Comparison of ENCODE assay signal across 18 mouse cellular contexts in the genomic region with DNA sequence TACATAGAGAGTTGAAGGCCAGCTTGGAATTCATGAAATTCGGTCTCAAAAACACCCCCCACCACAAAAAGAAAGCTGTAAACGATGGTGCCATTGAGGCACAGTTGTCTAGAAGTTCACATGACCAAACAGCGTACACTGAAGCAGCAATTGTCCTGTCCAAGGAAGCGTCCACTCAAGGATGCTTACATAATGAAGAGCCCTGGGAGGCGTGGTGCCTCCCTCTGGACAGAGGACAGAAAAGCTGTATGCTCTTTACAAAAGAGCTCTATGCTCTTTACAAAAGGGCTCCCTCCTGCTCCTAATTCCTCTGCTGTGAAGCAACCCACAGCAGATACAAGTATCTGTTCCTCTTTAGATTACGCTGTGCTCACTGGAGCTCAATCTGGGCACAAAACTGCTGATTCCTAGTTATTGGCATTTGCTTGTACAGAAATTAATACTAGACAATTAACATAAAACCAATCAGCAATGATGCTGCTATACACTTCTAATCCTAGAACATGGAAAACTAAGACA.
DNase-seq lines count a peak whose midpoint lies in the region; ATAC-seq and TF ChIP-seq lines count a peak whose summit lies in the region.
"Had no signal": no experiment of that assay in that cellular context is flagged by ENCODE, and none has a peak within 500 bp of the region (broad histone marks: within the 10 kb centered on the region; RNA-seq: fewer than 3 reads in every experiment).

No protein-coding gene starts in this region.

- H3K36me3 ChIP-seq in hindbrain, embryonic 10.5 days, result peaks cover 26% of the 10 kb centered on the region
- peaks cover 5% of the 10 kb centered on the region for H3K36me3 ChIP-seq in hindbrain, embryonic 16.5 days (ENCODE audit: control insufficient read depth, insufficient read depth, low read length)
- H3K36me3 ChIP-seq in kidney, adult 2 months (ENCODE audit: control insufficient read depth, insufficient read depth, low read length), result 0 out of 2 replicates have a peak, but pooled peaks cover 2% of the 10 kb centered on the region

- H3K4me1 ChIP-seq in hindbrain, embryonic 10.5 days (replicated peaks), result peaks cover 10% of the 10 kb centered on the region
- H3K4me1 ChIP-seq in hindbrain, embryonic 16.5 days (ENCODE audit: control insufficient read depth, insufficient read depth, low read depth, low read length), result no peaks in the 10 kb centered on the region
- H3K4me1 ChIP-seq in kidney, adult 2 months (ENCODE audit: control insufficient read depth, insufficient read depth, low read length), result no peaks in the 10 kb centered on the region

- H3K9me3 ChIP-seq in hindbrain, embryonic 10.5 days, result no peaks in the 10 kb centered on the region
- no peaks in the 10 kb centered on the region for H3K9me3 ChIP-seq in hindbrain, embryonic 16.5 days (ENCODE audit: control insufficient read depth, low read length)

- H3K4me3 ChIP-seq in hindbrain, embryonic 10.5 days, result no peak overlapping the region
- H3K4me3 ChIP-seq in hindbrain, embryonic 16.5 days (ENCODE audit: low read length), result no peak overlapping the region
- no peak overlapping the region for H3K4me3 ChIP-seq in kidney, adult 2 months (ENCODE audit: insufficient read depth, low read depth, low read length)
- H3K4me3 ChIP-seq: myocyte had no signal

- TF ChIP-seq POLR2A in kidney, adult 2 months (IDR thresholded peaks at IDR 0.05; ENCODE audit: low read depth, low read length), result no peak

- H3K27ac ChIP-seq in hindbrain, embryonic 10.5 days, result 0 out of 2 replicates have a peak overlapping the region, but pooled peaks have one; percentile 16
- H3K27ac ChIP-seq in hindbrain, embryonic 16.5 days (ENCODE audit: low read depth, low read length), result no peak overlapping the region
- H3K27ac ChIP-seq in kidney, adult 2 months (ENCODE audit: insufficient read depth, low read depth, low read length), result no peak overlapping the region
- H3K27ac ChIP-seq: hindbrain, embryonic 14.5 days had no signal

- H3K27me3 ChIP-seq in hindbrain, embryonic 10.5 days (ENCODE audit: insufficient read depth, poor library complexity, severe bottlenecking), result no peaks in the 10 kb centered on the region
- H3K27me3 ChIP-seq in hindbrain, embryonic 16.5 days (replicated peaks; ENCODE audit: control insufficient read depth, insufficient read depth, low read length), result no peaks in the 10 kb centered on the region
- H3K27me3 ChIP-seq in kidney, adult 2 months (replicated peaks; ENCODE audit: control insufficient read depth, insufficient read depth, low read length), result no peaks in the 10 kb centered on the region

- TF ChIP-seq CTCF in kidney, adult 2 months (conservative IDR thresholded peaks at IDR 0.05; ENCODE audit: insufficient read depth, insufficient read length, low read depth, low read length), result no peak

- no peak overlapping the region for H3K9ac ChIP-seq in hindbrain, embryonic 16.5 days (ENCODE audit: low read depth, low read length)
- H3K9ac ChIP-seq: hindbrain, embryonic 14.5 days; liver, postnatal 0 days had no signal

- H3K4me2 ChIP-seq in hindbrain, embryonic 16.5 days (ENCODE audit: low read length), result no peak overlapping the region
- H3K4me2 ChIP-seq: hindbrain, embryonic 14.5 days; midbrain, embryonic 11.5 days had no signal

- no peak for ATAC-seq in hindbrain, embryonic 16.5 days
- ATAC-seq in megakaryocyte, adult 5-6 weeks (ENCODE audit: poor library complexity, severe bottlenecking), result peak; percentile 83
- ATAC-seq: liver, postnatal 0 days had no signal

- 39% methylated on average over 6 of the region's 6 CpGs for WGBS in hindbrain, embryonic 10.5 days
- WGBS in hindbrain, embryonic 16.5 days, result 43% methylated on average over 6 of the region's 6 CpGs
- WGBS in kidney, adult 2 months, result 92% methylated on average over 6 of the region's 6 CpGs

- peak; percentile 61 to 86 for DNase-seq in adrenal gland, adult (ENCODE audit: inconsistent age in 2 of 2, low spot score in 1 of 2)
- no peak for DNase-seq in adrenal gland, postnatal 4 days (ENCODE audit: low spot score in 2 of 2)
- DNase-seq in hindbrain, embryonic 10.5 days (ENCODE audit: low spot score), result peak; percentile 11
- peak; percentile 41 for DNase-seq in A20 (ENCODE audit: low read depth, low spot score)
- DNase-seq in kidney, adult 2 months, result no peak
- DNase-seq in ovary, postnatal 10 days (ENCODE audit: low spot score), result no peak
- DNase-seq: cerebellum, adult 18-20 months; cerebellum, postnatal 36 days; gastrocnemius, postnatal 14 days; kidney, adult 18-20 months; kidney, postnatal 25 days; liver, postnatal 0 days; thymus, postnatal 14 days had no signal

Comparison
In these comparisons a context has a peak if more than half of its experiments do, and no peak if none do; other contexts are left out.
1. DNase-seq: peak in adrenal gland, adult (2 of 2), hindbrain, embryonic 10.5 days (single experiment) and A20 (single experiment); none in adrenal gland, postnatal 4 days (0 of 2), kidney, adult 2 months (single experiment) and ovary, postnatal 10 days (single experiment).